Mouse (Mus musculus) thymus, adult 2 months (tissue): ENCODE measurements around the gene Birc7.

Experiments used
- CTCF ChIP-seq: fragments of 200-500 bp; IDR thresholded peaks from 2 replicates; pipeline ENCODE4 v1.5.1; 2012; ENCODE audit warnings: mild to moderate bottlenecking, control low read depth, low read length, moderate library complexity, borderline replicate concordance; ENCODE audit not compliant: control insufficient read depth, poor library complexity, insufficient read depth; ENCODE audit errors: extremely low read depth
- POLR2A ChIP-seq: fragments of 200-500 bp; IDR thresholded peaks from 2 replicates; pipeline ENCODE4 v1.6.1; 2012; ENCODE audit warnings: mild to moderate bottlenecking, low read length, control low read depth, moderate library complexity; ENCODE audit not compliant: control insufficient read depth, poor library complexity, insufficient read depth; ENCODE audit errors: extremely low read depth

DNA sequence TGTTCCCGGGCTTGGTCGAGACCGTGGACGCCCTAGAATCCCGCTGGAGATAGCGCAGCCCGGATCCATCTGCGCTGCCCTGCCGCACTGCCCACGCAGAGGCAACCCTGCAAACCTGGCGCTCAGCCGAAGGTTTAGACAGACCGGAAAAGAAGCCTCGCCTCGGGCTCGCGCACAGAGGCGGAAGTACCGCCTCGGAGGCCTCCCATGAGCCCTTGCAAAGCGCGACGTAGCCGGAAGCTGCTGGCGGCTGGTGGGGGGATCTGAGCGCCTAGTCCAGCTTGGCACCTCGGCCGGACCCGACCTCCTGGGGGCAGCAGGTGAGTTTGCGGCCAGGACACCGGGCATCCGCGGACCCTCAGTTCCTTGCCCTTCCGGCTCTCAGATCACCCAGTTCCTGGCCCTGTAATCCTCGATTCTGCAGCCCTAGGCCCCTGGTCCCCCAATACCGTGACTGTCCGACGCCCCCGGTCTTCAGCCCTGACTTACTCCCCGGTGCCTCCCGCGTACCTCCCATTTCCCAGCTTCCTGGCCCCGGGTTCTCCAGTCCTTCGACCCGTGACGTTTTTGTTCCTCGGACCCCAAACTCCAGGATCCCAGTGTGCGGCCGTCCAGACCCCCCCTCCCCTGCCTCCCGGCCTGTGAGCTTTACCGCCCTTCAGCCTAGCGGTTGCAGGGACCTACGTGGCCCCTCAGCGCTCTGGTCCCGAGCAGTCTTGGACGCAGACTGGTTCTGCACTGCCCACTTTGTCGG, 38.4 kb downstream of the Birc7 start, which contains the start of gene Arfgap1:
- TF ChIP-seq POLR2A (peak; percentile 90), CTCF (no peak; the same call in 1 of the 2 replicates)
